Mouse (Mus musculus): ENCODE results near the gene Notch1. TPM values are rescaled to one million over a fixed set of nuclear protein-coding genes. Genes with fewer than 3 reads are reported as not detected.

The Notch1 gene
- polyA plus RNA-seq, 1 experiment, result 5.6 TPM

DNA sequence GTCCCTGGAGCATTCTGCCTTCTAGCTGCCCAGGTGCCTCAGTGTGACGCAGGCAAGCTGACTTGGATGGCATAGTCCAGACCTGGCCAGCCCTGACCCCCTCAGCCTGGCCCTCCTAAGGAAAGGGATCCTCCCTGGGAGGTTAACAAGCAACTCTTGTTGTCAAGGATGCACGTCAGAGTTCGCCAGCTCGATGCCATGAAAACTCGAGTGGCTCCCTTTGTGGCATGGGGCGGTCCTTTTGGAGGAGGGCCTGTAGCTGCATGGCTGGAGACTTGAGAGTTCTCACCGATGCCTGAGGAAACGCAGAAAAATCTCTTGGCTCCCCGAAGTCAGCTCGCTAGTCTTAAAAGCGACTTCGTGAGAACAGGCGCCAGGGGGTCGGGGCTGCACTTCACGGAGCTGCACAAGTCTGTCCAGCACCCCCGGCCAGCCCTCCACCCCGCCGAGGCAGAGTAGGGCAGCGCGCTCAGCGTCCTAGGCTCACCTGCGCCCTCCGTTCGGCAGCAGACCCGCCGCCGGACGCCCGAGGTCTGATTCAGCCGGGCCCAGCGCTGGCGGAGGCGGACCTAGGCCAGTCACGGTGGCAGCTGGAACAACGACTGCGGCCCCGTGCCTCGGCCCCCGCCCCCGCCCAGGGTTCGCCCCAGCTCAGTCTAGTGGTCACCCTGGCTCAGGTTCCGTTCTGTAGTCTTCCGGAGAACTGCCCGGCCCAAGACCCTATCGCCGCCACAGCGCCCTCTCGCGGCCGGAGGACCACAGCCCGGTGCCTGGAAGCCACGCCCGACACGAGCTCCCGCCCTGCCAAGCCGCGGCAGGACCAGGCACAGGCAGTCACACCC is 107.7 kb downstream of the Notch1 start, which contains the start of gene Inpp5e:
TSS of gene Inpp5e (minus strand) at position 689 of the 842 bp plus-strand sequence.
- H3K4me3 ChIP-seq (ENCODE audit: insufficient read depth, low read depth, low read length), result peak within 1 kb of the TSS; percentile 93
- H3K27ac ChIP-seq (replicated peaks; ENCODE audit: low read depth, low read length), result peak within 1 kb of the TSS; percentile 61
- peaks cover 30% of the 10 kb centered on the region for H3K4me1 ChIP-seq (ENCODE audit: control insufficient read depth, insufficient read depth, insufficient read length, low read length)

Other genes with a start within 250 kb of the Notch1 start
- not detected in 2 replicates for gene Ccdc187, start 222.1 kb downstream of the Notch1 start, polyA plus RNA-seq (2012; ENCODE audit: insufficient read depth, insufficient read length, missing spikeins)
- 0.91 and 1.6 TPM in 2 replicates for gene Gpsm1, start 201.1 kb downstream of the Notch1 start, polyA plus RNA-seq (2012; ENCODE audit: insufficient read depth, insufficient read length, missing spikeins)
- gene Dnlz, start 164.6 kb downstream of the Notch1 start, polyA plus RNA-seq (2012; ENCODE audit: insufficient read depth, insufficient read length, missing spikeins), result 30.9 and 32.9 TPM in 2 replicates
- 0.79 and 3.7 TPM in 2 replicates for gene Card9, start 155.7 kb downstream of the Notch1 start, polyA plus RNA-seq (2012; ENCODE audit: insufficient read depth, insufficient read length, missing spikeins)
- gene Snapc4, start 136.0 kb downstream of the Notch1 start, polyA plus RNA-seq (2012; ENCODE audit: insufficient read depth, insufficient read length, missing spikeins), result 3.1 and 4.5 TPM in 2 replicates
- gene Entr1, start 127.3 kb downstream of the Notch1 start, polyA plus RNA-seq (2012; ENCODE audit: insufficient read depth, insufficient read length, missing spikeins), result 49.7 and 61.2 TPM in 2 replicates
- 75.4 and 83.9 TPM in 2 replicates for gene Pmpca, start 127.3 kb downstream of the Notch1 start, polyA plus RNA-seq (2012; ENCODE audit: insufficient read depth, insufficient read length, missing spikeins)
- gene Inpp5e, start 107.5 kb downstream of the Notch1 start, polyA plus RNA-seq (2012; ENCODE audit: insufficient read depth, insufficient read length, missing spikeins), result 6.7 and 7.8 TPM in 2 replicates
- gene Sec16a, start 71.4 kb downstream of the Notch1 start, polyA plus RNA-seq (2012; ENCODE audit: insufficient read depth, insufficient read length, missing spikeins), result 21.0 and 21.6 TPM in 2 replicates
- gene Egfl7, start 63.4 kb upstream of the Notch1 start, polyA plus RNA-seq (2012; ENCODE audit: insufficient read depth, insufficient read length, missing spikeins), result 75.5 and 80.4 TPM in 2 replicates
- not detected in 2 replicates for gene Gm20532, start 70.0 kb upstream of the Notch1 start, polyA plus RNA-seq (2012; ENCODE audit: insufficient read depth, insufficient read length, missing spikeins)
- 2,029 and 2,407 TPM in 2 replicates for gene Agpat2, start 87.8 kb upstream of the Notch1 start, polyA plus RNA-seq (2012; ENCODE audit: insufficient read depth, insufficient read length, missing spikeins)
- gene Fam69b, start 111.8 kb upstream of the Notch1 start, polyA plus RNA-seq (2012; ENCODE audit: insufficient read depth, insufficient read length, missing spikeins), result 24.4 and 49.4 TPM in 2 replicates
- gene Lcn4, start 154.6 kb upstream of the Notch1 start, polyA plus RNA-seq (2012; ENCODE audit: insufficient read depth, insufficient read length, missing spikeins), result not detected in 2 replicates

All from brown adipose tissue, adult 24 weeks (tissue).